Mouse (Mus musculus) left cerebral cortex, postnatal 25 days (tissue): Measurements from ENCODE around the gene A130010J15Rik. TPM values are rescaled to one million over a fixed set of nuclear protein-coding genes. Genes with fewer than 3 reads are reported as not detected.

Source experiments
- total RNA-seq, 2 experiments: library from RNA; stranded (reverse); gene quantifications; 2 replicates each; pipeline ENCODE4 v1.2.3; 2021

The A130010J15Rik gene
- total RNA-seq, 2 experiments from 2014 or later = 2.4 to 3.4 TPM

Other genes starting within 250 kb of the A130010J15Rik start
- 10 to 100 TPM; 25.4 to 26.5 TPM for gene Syt14, start 132.3 kb upstream of the A130010J15Rik start, total RNA-seq
- gene Diexf, start 37.8 kb upstream of the A130010J15Rik start, total RNA-seq = 10 to 100 TPM; 21.9 to 23.2 TPM
- gene Irf6, start 14.9 kb upstream of the A130010J15Rik start, total RNA-seq = 1 to 10 TPM in 1 of 2 experiments, under 1 TPM in 1; 0.98 to 2.3 TPM
- gene Traf3ip3, start 33.7 kb downstream of the A130010J15Rik start, total RNA-seq = 1 to 10 TPM; 1.0 to 3.1 TPM
- gene Lamb3, start 39.7 kb downstream of the A130010J15Rik start, total RNA-seq = 1 to 10 TPM in 1 of 2 experiments, under 1 TPM in 1; 0.89 to 1.9 TPM
- 10 to 100 TPM; 24.1 to 24.9 TPM for gene Hsd11b1, start 96.0 kb downstream of the A130010J15Rik start, total RNA-seq
- 1 to 10 TPM; 8.0 to 8.3 TPM for gene G0s2, start 105.2 kb downstream of the A130010J15Rik start, total RNA-seq
- gene Camk1g, start 202.3 kb downstream of the A130010J15Rik start, total RNA-seq = 10 to 100 TPM; 36.9 to 51.0 TPM